Mouse (Mus musculus) urinary bladder, postnatal 0 days (tissue): ENCODE data around the gene Cdc20b. TPM values are rescaled to one million over a fixed set of nuclear protein-coding genes. Genes with fewer than 3 reads are reported as not detected.

Experiments used
- microRNA counts: library from miRNA; unstranded; fragments of <30 nt; microRNA quantifications from one replicate; lab custom pipeline; 2016
- microRNA-seq: library from miRNA; unstranded; fragments of <30 nt; microRNA quantifications from one replicate; pipeline ENCODE4, GENCODE M21; 2016
- polyA plus RNA-seq: library from polyadenylated mRNA; unstranded; fragments of >200 nt; fragmentation: Nextera tagmentation; extraction: Ambion mirVana; gene quantifications from 2 replicates; pipeline ENCODE4 v1.2.1, GENCODE M21; 2015

Cdc20b gene
- polyA plus RNA-seq: not detected in 2 replicates

GRCm38 (mm10) chr13:113034950-113035421, at the start of gene Cdc20b:
TSS of gene Cdc20b (plus strand) at chr13:113035111.

GRCm38 (mm10) chr13:112987532-112987943, 47.4 kb upstream of the Cdc20b start, which contains the start of gene Ccno:
TSS of gene Ccno (plus strand) at chr13:112987802.

GRCm38 (mm10) chr13:112993531-112994152, 41.3 kb upstream of the Cdc20b start, which contains the start of gene Mcidas:
TSS of gene Mcidas (plus strand) at chr13:112993845.

GRCm38 (mm10) chr13:113046211-113046883, 11.4 kb downstream of the Cdc20b start, which contains the start of gene Gpx8:
TSS of gene Gpx8 (minus strand) at chr13:113046410.

GRCm38 (mm10) chr13:113100879-113101278, 66.0 kb downstream of the Cdc20b start, which contains the start of gene Gzma:
TSS of gene Gzma (minus strand) at chr13:113100981.

MicroRNAs encoded within 50 kb of the gene (microRNA counts, 519-probe panel; counts per million panel counts)
- microRNA mmu-miR-449a (lab: Ali Mortazavi, UCI) (1,545 counts per million, percentile 12 among the panel's probes with 10 or more counts), microRNA mmu-miR-449b (lab: Ali Mortazavi, UCI) (not detected), microRNA mmu-miR-449c (lab: Ali Mortazavi, UCI) (not detected)

Small RNA genes lying within 50 kb of the gene (microRNA-seq; reads per million reads assigned to microRNA genes)
- gene Mir449a (243 reads per million, percentile 56 among the genes with 10 or more reads in this experiment), gene Mir449b (not detected), gene Mir449c (not detected)

Other genes starting within 250 kb of the Cdc20b start
- 299 and 308 TPM in 2 replicates for gene Plpp1, start 234.3 kb upstream of the Cdc20b start, polyA plus RNA-seq
- 25.8 and 31.8 TPM in 2 replicates for gene Mtrex, start 107.7 kb upstream of the Cdc20b start, polyA plus RNA-seq
- gene Dhx29, start 107.7 kb upstream of the Cdc20b start, polyA plus RNA-seq: 13.6 and 16.9 TPM in 2 replicates
- 0.37 and 0.43 TPM in 2 replicates for gene Ccno, start 47.3 kb upstream of the Cdc20b start, polyA plus RNA-seq
- 0.22 and 0.31 TPM in 2 replicates for gene Mcidas, start 41.3 kb upstream of the Cdc20b start, polyA plus RNA-seq
- 171 and 196 TPM in 2 replicates for gene Gpx8, start 11.3 kb downstream of the Cdc20b start, polyA plus RNA-seq
- gene Gzma, start 65.9 kb downstream of the Cdc20b start, polyA plus RNA-seq: not detected in 2 replicates
- 0.63 and 1.2 TPM in 2 replicates for gene Esm1, start 174.5 kb downstream of the Cdc20b start, polyA plus RNA-seq
- 0.24 and 0.31 TPM in 2 replicates for gene Gzmk, start 190.8 kb downstream of the Cdc20b start, polyA plus RNA-seq